Mouse (Mus musculus): ENCODE results near the gene Carns1. TPM values are rescaled to one million over a fixed set of nuclear protein-coding genes. Genes with fewer than 3 reads are reported as not detected.
A peak's percentile ranks its signal among the peaks of the same experiment; 100 is the strongest.

Carns1 gene
- total RNA-seq, 2 experiments from 2014 or later = 3.8 to 5.9 TPM

GRCm38 (mm10) chr19:4203604-4204326 is 28.5 kb upstream of the Carns1 start:
- intact Hi-C loops (cut with DNase I) = no loop called here
- DNase-seq (ENCODE audit: low spot score in 2 of 2) = no peak

GRCm38 (mm10) chr19:4203148-4203547 is 27.9 kb upstream of the Carns1 start:
- no peak for DNase-seq (ENCODE audit: low spot score in 2 of 2)
- intact Hi-C loops (cut with DNase I) = no loop called here

- intact Hi-C loops (cut with DNase I) = no loop called here
- no peak for DNase-seq (ENCODE audit: low spot score in 2 of 2)
These were observed 26.9 kb upstream of the Carns1 start for GRCm38 (mm10) chr19:4202149-4202548.

- intact Hi-C loops (cut with DNase I) = no loop called here
These were observed 26.1 kb upstream of the Carns1 start, which contains the start of gene Rad9a for GRCm38 (mm10) chr19:4201291-4201909. Rad9a (minus strand) TSS chr19:4201662.

GRCm38 (mm10) chr19:4197180-4197579 is 21.9 kb upstream of the Carns1 start:
- intact Hi-C loops (cut with DNase I) = no loop called here

More at GRCm38 (mm10) chr19:4201291-4201909, 26.1 kb upstream of the Carns1 start, which contains the start of gene Rad9a:
- DNase-seq (ENCODE audit: low spot score in 2 of 2) = peak; percentile 96 to 98

GRCm38 (mm10) chr19:4196548-4196947 is 21.3 kb upstream of the Carns1 start:
- intact Hi-C loops (cut with DNase I) = no loop called here
- no peak for DNase-seq (ENCODE audit: low spot score in 2 of 2)

More at GRCm38 (mm10) chr19:4197180-4197579, 21.9 kb upstream of the Carns1 start:
- no peak for DNase-seq (ENCODE audit: low spot score in 2 of 2)

GRCm38 (mm10) chr19:4196048-4196447 is 20.8 kb upstream of the Carns1 start:
- intact Hi-C loops (cut with DNase I) = no loop called here
- DNase-seq (ENCODE audit: low spot score in 2 of 2) = no peak

- intact Hi-C loops (cut with DNase I) = no loop called here
- no peak for DNase-seq (ENCODE audit: low spot score in 2 of 2)
These were observed 19.7 kb upstream of the Carns1 start for GRCm38 (mm10) chr19:4194776-4195650.

- intact Hi-C loops (cut with DNase I) = no loop called here
- no peak for DNase-seq (ENCODE audit: low spot score in 2 of 2)
These were observed 18.9 kb upstream of the Carns1 start for GRCm38 (mm10) chr19:4194021-4194724.

GRCm38 (mm10) chr19:4193129-4193528 is 17.9 kb upstream of the Carns1 start:
- intact Hi-C loops (cut with DNase I) = no loop called here
- no peak for DNase-seq (ENCODE audit: low spot score in 2 of 2)

GRCm38 (mm10) chr19:4192251-4192985 is 17.1 kb upstream of the Carns1 start:
- DNase-seq (ENCODE audit: low spot score in 2 of 2) = no peak
- intact Hi-C loops (cut with DNase I) = loop anchor here (1.0 kb wide), 1 partner anchor 23 kb away; no protein-coding TSS in a partner anchor

GRCm38 (mm10) chr19:4191528-4192250 is 16.4 kb upstream of the Carns1 start, which contains the start of gene Ppp1ca:
Ppp1ca (plus strand) TSS chr19:4192065.
- intact Hi-C loops (cut with DNase I) = loop anchor here (1.0 kb wide), 1 partner anchor 22 kb away; no protein-coding TSS in a partner anchor
- DNase-seq (ENCODE audit: low spot score in 2 of 2) = peak; percentile 90 to 94

- intact Hi-C loops (cut with DNase I) = no loop called here
- DNase-seq (ENCODE audit: low spot score in 2 of 2) = no peak
These were observed 15.6 kb upstream of the Carns1 start, which contains the start of gene Tbc1d10c for GRCm38 (mm10) chr19:4190831-4191334. Tbc1d10c (minus strand) TSS chr19:4191284.

GRCm38 (mm10) chr19:4189051-4189620 is 13.9 kb upstream of the Carns1 start:
- intact Hi-C loops (cut with DNase I) = no loop called here
- no peak for DNase-seq (ENCODE audit: low spot score in 2 of 2)

GRCm38 (mm10) chr19:4187303-4187702 is 12.0 kb upstream of the Carns1 start:
- DNase-seq (ENCODE audit: low spot score in 2 of 2) = no peak
- intact Hi-C loops (cut with DNase I) = no loop called here

- intact Hi-C loops (cut with DNase I) = no loop called here
- DNase-seq (ENCODE audit: low spot score in 2 of 2) = no peak
These were observed 10.0 kb upstream of the Carns1 start for GRCm38 (mm10) chr19:4184976-4185975.
